Mouse (Mus musculus): Measurements from ENCODE around the gene Gbgt1.

Gene Gbgt1

GRCm38 (mm10) chr2:28547237-28548172, 50.8 kb downstream of the Gbgt1 start:
- DNase-seq (ENCODE audit: low read depth, low spot score) = peak; percentile 81

DNA sequence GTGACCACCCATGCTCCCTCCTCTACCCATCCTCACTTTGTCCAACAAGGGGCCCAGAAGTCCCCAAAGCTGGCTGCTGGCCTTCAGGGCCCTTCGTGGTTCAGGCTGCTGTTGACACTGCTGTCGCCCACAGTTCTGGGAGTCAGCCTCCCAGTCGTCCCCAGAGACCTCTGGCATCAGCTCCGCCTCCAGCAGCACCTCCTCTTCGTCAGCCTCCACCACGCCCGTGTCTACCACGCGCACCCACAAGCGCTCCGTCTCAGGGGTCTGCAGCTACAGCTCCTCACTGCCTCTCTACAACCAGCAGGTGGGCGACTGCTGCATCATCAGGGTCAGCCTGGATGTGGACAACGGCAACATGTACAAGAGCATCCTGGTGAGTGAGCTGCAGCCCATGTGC, 52.5 kb downstream of the Gbgt1 start:
- DNase-seq (ENCODE audit: low read depth, low spot score) = no peak

- DNase-seq (ENCODE audit: low read depth, low spot score) = no peak
These were observed 55.6 kb downstream of the Gbgt1 start for GRCm38 (mm10) chr2:28552301-28552700.
